In the genomic region with DNA sequence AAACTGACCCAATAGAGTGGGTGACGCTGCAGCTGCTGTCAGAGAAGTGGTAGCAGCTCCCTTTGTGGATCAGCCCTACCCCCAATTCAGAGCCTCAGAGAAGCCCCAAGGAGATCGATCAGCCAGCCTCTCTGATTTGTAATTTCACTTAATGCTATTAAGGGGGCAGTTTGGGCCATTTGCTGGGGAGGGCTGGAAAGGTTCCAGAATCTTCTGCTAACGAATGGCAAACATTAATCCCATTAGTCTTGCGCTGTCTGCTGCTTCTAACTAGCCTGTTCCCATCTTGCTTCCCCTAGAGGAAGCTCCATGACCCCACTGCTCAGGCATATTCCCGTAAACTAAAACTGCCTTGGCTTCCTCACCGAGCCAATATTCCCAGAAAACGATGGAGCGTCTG, we compare ENCODE assay signal across 21 mouse cellular contexts. TPM values are rescaled to one million over a fixed set of nuclear protein-coding genes. Genes with fewer than 3 reads are reported as not detected.
DNase-seq lines count a peak whose midpoint lies in the region; ATAC-seq and TF ChIP-seq lines count a peak whose summit lies in the region.
"Had no signal": no experiment of that assay in that cellular context is flagged by ENCODE, and none has a peak within 500 bp of the region (broad histone marks: within the 10 kb centered on the region; RNA-seq: fewer than 3 reads in every experiment).

No protein-coding gene starts in this region.

- no peaks in the 10 kb centered on the region for H3K9me3 ChIP-seq in hindbrain, postnatal 0 days (ENCODE audit: low read length)
- no peaks in the 10 kb centered on the region for H3K9me3 ChIP-seq in hindbrain, embryonic 11.5 days (ENCODE audit: control insufficient read depth, low read length)
- H3K9me3 ChIP-seq in midbrain, embryonic 14.5 days (ENCODE audit: control insufficient read depth, low read length) = no peaks in the 10 kb centered on the region
- H3K9me3 ChIP-seq in midbrain, embryonic 16.5 days (replicated peaks; ENCODE audit: control insufficient read depth, low read length, poor library complexity, severe bottlenecking) = no peaks in the 10 kb centered on the region
- no peaks in the 10 kb centered on the region for H3K9me3 ChIP-seq in neural tube, embryonic 15.5 days (replicated peaks)
- H3K9me3 ChIP-seq: forebrain, embryonic 15.5 days; G1E; heart, embryonic 10.5 days had no signal

- H3K36me3 ChIP-seq in hindbrain, postnatal 0 days (ENCODE audit: insufficient read depth, low read length) = no peaks in the 10 kb centered on the region
- H3K36me3 ChIP-seq in hindbrain, embryonic 11.5 days (ENCODE audit: control insufficient read depth, insufficient read depth, low read length) = no peaks in the 10 kb centered on the region
- H3K36me3 ChIP-seq in midbrain, embryonic 14.5 days (ENCODE audit: control insufficient read depth, insufficient read depth, low read length) = no peaks in the 10 kb centered on the region
- H3K36me3 ChIP-seq in midbrain, embryonic 16.5 days (ENCODE audit: control insufficient read depth, insufficient read depth, low read length) = no peaks in the 10 kb centered on the region
- no peaks in the 10 kb centered on the region for H3K36me3 ChIP-seq in neural tube, embryonic 15.5 days
- H3K36me3 ChIP-seq: forebrain, embryonic 15.5 days; G1E; heart, embryonic 10.5 days had no signal

- H3K27me3 ChIP-seq in hindbrain, postnatal 0 days (ENCODE audit: insufficient read depth, low read length) = no peaks in the 10 kb centered on the region
- no peaks in the 10 kb centered on the region for H3K27me3 ChIP-seq in hindbrain, embryonic 11.5 days (ENCODE audit: control insufficient read depth, insufficient read depth, low read length)
- H3K27me3 ChIP-seq in midbrain, embryonic 14.5 days (ENCODE audit: control insufficient read depth, insufficient read depth, low read length) = no peaks in the 10 kb centered on the region
- no peaks in the 10 kb centered on the region for H3K27me3 ChIP-seq in midbrain, embryonic 16.5 days (ENCODE audit: control insufficient read depth, insufficient read depth, low read depth, low read length)
- H3K27me3 ChIP-seq in neural tube, embryonic 15.5 days (replicated peaks) = no peaks in the 10 kb centered on the region
- H3K27me3 ChIP-seq: forebrain, embryonic 15.5 days had no signal

- H3K9ac ChIP-seq in hindbrain, postnatal 0 days (replicated peaks; ENCODE audit: low read length) = no peak overlapping the region
- no peak overlapping the region for H3K9ac ChIP-seq in hindbrain, embryonic 11.5 days (ENCODE audit: low read depth, low read length)
- no peak overlapping the region for H3K9ac ChIP-seq in midbrain, embryonic 14.5 days (replicated peaks; ENCODE audit: low read length)
- no peak overlapping the region for H3K9ac ChIP-seq in midbrain, embryonic 16.5 days (ENCODE audit: low read depth, low read length)
- H3K9ac ChIP-seq in neural tube, embryonic 15.5 days (replicated peaks) = no peak overlapping the region
- H3K9ac ChIP-seq: forebrain, embryonic 15.5 days had no signal

- H3K4me1 ChIP-seq in hindbrain, postnatal 0 days (ENCODE audit: insufficient read depth, low read length) = peaks cover 7% of the 10 kb centered on the region; the same call in 1 of the 2 replicates
- no peaks in the 10 kb centered on the region for H3K4me1 ChIP-seq in hindbrain, embryonic 11.5 days (replicated peaks; ENCODE audit: control insufficient read depth, insufficient read depth, low read length)
- peaks cover 7% of the 10 kb centered on the region for H3K4me1 ChIP-seq in midbrain, embryonic 14.5 days (ENCODE audit: control insufficient read depth, insufficient read depth, low read length)
- H3K4me1 ChIP-seq in midbrain, embryonic 16.5 days (ENCODE audit: control insufficient read depth, insufficient read depth, low read length) = no peaks in the 10 kb centered on the region; the same call in 1 of the 2 replicates
- peaks cover 28% of the 10 kb centered on the region for H3K4me1 ChIP-seq in neural tube, embryonic 15.5 days

- no peak overlapping the region for H3K27ac ChIP-seq in hindbrain, postnatal 0 days
- no peak overlapping the region for H3K27ac ChIP-seq in hindbrain, embryonic 11.5 days (ENCODE audit: low read depth, low read length)
- no peak overlapping the region for H3K27ac ChIP-seq in midbrain, embryonic 14.5 days (replicated peaks; ENCODE audit: low read depth, low read length)
- H3K27ac ChIP-seq in midbrain, embryonic 16.5 days (ENCODE audit: low read length) = no peak overlapping the region
- 0 out of 2 replicates have a peak overlapping the region, but pooled peaks have one; percentile 11 for H3K27ac ChIP-seq in neural tube, embryonic 15.5 days (replicated peaks)
- H3K27ac ChIP-seq: forebrain, embryonic 15.5 days; heart, embryonic 10.5 days had no signal

- DNase-seq in cerebellum, postnatal 10 days = peak; percentile 39 to 44
- DNase-seq in cerebellum, adult 11 months = no peak
- peak; percentile 57 for DNase-seq in hindbrain, postnatal 0 days (ENCODE audit: low spot score)
- DNase-seq in hindbrain, embryonic 11.5 days (ENCODE audit: low spot score) = no peak
- peak; percentile 50 for DNase-seq in midbrain, embryonic 14.5 days
- DNase-seq: adrenal gland, adult 8-10 months; adrenal gland, postnatal 36 days; B cell, adult 2 months; cerebellum, adult 11-12 months; cerebellum, adult 9-10 months; cerebellum, postnatal 36 days; heart, adult 18-20 months; heart, postnatal 10 days; heart, postnatal 4 days had no signal

- no peak overlapping the region for H3K4me2 ChIP-seq in hindbrain, postnatal 0 days (ENCODE audit: low read depth, low read length)
- no peak overlapping the region for H3K4me2 ChIP-seq in hindbrain, embryonic 11.5 days (replicated peaks; ENCODE audit: low read depth, low read length)
- no peak overlapping the region for H3K4me2 ChIP-seq in midbrain, embryonic 14.5 days (ENCODE audit: low read length)
- H3K4me2 ChIP-seq in midbrain, embryonic 16.5 days (ENCODE audit: low read length) = no peak overlapping the region
- H3K4me2 ChIP-seq in neural tube, embryonic 15.5 days = no peak overlapping the region
- H3K4me2 ChIP-seq: forebrain, embryonic 15.5 days had no signal

- no peak overlapping the region for H3K4me3 ChIP-seq in hindbrain, postnatal 0 days (ENCODE audit: low read length)
- no peak overlapping the region for H3K4me3 ChIP-seq in hindbrain, embryonic 11.5 days (ENCODE audit: low read depth, low read length)
- no peak overlapping the region for H3K4me3 ChIP-seq in midbrain, embryonic 14.5 days (replicated peaks; ENCODE audit: low read depth, low read length)
- H3K4me3 ChIP-seq in midbrain, embryonic 16.5 days (ENCODE audit: low read depth, low read length) = no peak overlapping the region
- no peak overlapping the region for H3K4me3 ChIP-seq in neural tube, embryonic 15.5 days (replicated peaks)
- H3K4me3 ChIP-seq: forebrain, embryonic 15.5 days; heart, embryonic 10.5 days had no signal

- no peak for TF ChIP-seq CTCF in hindbrain, postnatal 0 days (IDR thresholded peaks at IDR 0.05; ENCODE audit: low read depth)

- no peak for ATAC-seq in hindbrain, postnatal 0 days
- ATAC-seq in hindbrain, embryonic 11.5 days (ENCODE audit: low FRiP score) = no peak
- no peak for ATAC-seq in midbrain, embryonic 14.5 days (ENCODE audit: low FRiP score, low TSS enrichment)
- ATAC-seq in midbrain, embryonic 16.5 days = no peak
- no peak for ATAC-seq in neural tube, embryonic 15.5 days (ENCODE audit: low FRiP score)
- no peak for ATAC-seq in megakaryocyte progenitor cell, adult 5-6 weeks (replicated peaks; ENCODE audit: poor library complexity)
- ATAC-seq: CD4-positive, CD25-positive, alpha-beta regulatory T cell, adult 4 months; forebrain, embryonic 15.5 days had no signal

- WGBS in hindbrain, postnatal 0 days = 27% methylated on average over 8 of the region's 8 CpGs
- WGBS in hindbrain, embryonic 11.5 days = 56% methylated on average over 8 of the region's 8 CpGs
- WGBS in midbrain, embryonic 14.5 days = 35% methylated on average over 8 of the region's 8 CpGs
- WGBS in midbrain, embryonic 16.5 days = 35% methylated on average over 8 of the region's 8 CpGs
- WGBS in neural tube, embryonic 15.5 days = 40% methylated on average over 8 of the region's 8 CpGs

RNA-seq across cellular contexts. Expression of a gene that starts 59.9 kb away (rescaled TPM):
- total RNA-seq in hindbrain, postnatal 0 days (2014; rRNA removed) = 48.3 and 51.0 TPM in 2 replicates
- 60.0 and 64.7 TPM in 2 replicates for polyA plus RNA-seq in hindbrain, postnatal 0 days (2015; fragmentation: Nextera tagmentation; extraction: Ambion mirVana)
- polyA plus RNA-seq in hindbrain, embryonic 11.5 days (2014; fragmentation: Nextera tagmentation; extraction: Ambion mirVana) = 6.2 and 7.2 TPM in 2 replicates
- polyA plus RNA-seq in midbrain, embryonic 14.5 days (2014; fragmentation: Nextera tagmentation; extraction: Ambion mirVana) = 36.5 and 37.0 TPM in 2 replicates
- polyA plus RNA-seq in midbrain, embryonic 16.5 days (2015; fragmentation: Nextera tagmentation; extraction: Ambion mirVana) = 59.1 and 61.4 TPM in 2 replicates
- 40.5 and 45.9 TPM in 2 replicates for polyA plus RNA-seq in neural tube, embryonic 15.5 days (2015; fragmentation: Nextera tagmentation; extraction: Ambion mirVana)
- not detected in 2 replicates for total RNA-seq in megakaryocyte progenitor cell, adult 5-6 weeks (2015)
- total RNA-seq in megakaryocyte progenitor cell, adult 5-6 weeks (2017) = not detected in 2 replicates
- polyA plus RNA-seq: CD4-positive, CD25-positive, alpha-beta regulatory T cell, adult 4 months; G1E had no signal

Comparison
In these comparisons a context has a peak if more than half of its experiments do, and no peak if none do; other contexts are left out.
1. DNase-seq: peak in cerebellum, postnatal 10 days (2 of 2), hindbrain, postnatal 0 days (single experiment) and midbrain, embryonic 14.5 days (single experiment); none in cerebellum, adult 11 months (single experiment) and hindbrain, embryonic 11.5 days (single experiment).